Mouse (Mus musculus) adipose tissue, adult 10 weeks (tissue): Measurements from ENCODE around the gene Umps. TPM values are rescaled to one million over a fixed set of nuclear protein-coding genes. Genes with fewer than 3 reads are reported as not detected.

Source experiments
- polyA plus RNA-seq: library from polyadenylated mRNA; stranded (reverse); fragments of 350-450 nt; fragmentation: Illumina TruSeq; extraction: RNeasy Lipid Tissue Mini Kit (QIAGEN cat#74804); gene quantifications from one replicate; pipeline ENCODE4 v1.2.3, GENCODE M21; 2014; ENCODE audit warnings: low read depth, low replicate concordance

The Umps gene
- 5.5 TPM for polyA plus RNA-seq

DNA sequence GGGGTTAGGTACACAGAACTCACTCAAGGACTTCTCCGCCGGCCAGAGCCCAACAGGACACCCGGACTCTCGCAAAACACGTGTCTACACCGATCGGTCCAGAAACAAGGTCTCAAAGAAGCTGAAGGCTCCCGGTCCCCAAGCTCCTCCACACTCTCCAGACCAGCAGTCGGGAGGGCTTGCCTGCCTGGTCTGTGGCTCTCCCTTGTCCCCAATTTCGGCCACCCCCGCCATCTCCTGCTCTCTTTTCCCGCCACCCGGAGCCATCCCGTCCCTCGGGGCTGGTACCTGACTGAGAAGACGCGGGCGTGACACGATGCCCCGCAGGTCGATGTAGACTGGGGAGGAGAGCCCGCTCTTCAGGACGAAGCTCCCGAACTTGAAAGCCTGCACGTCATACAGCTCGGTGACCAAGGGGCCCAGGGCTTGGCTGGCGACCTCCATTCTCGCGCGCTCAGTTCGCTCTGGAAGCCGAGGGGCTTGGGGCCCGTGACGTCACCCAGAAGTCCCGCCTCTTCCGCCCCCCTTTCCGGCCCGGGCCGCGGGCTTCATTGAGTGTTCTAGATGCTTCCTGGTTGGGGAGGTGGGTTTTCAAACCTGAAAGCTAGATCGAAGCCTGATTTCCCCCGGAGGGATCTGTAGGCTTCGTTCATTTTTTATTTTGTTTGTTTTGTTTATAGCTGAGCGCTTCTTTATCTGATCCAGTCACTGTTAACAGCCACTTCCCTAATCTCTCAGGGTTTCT lies at the start of gene Umps:
Umps (minus strand) TSS at position 501 of the 745 bp plus-strand sequence.

Other genes starting within 250 kb of the Umps start
- gene Muc13, start 173.0 kb downstream of the Umps start, polyA plus RNA-seq = not detected
- gene Itgb5, start 137.4 kb downstream of the Umps start, polyA plus RNA-seq = 65.6 TPM